Mouse (Mus musculus) hindbrain, embryonic 10.5 days (tissue): Measurements from ENCODE around the gene Hipk2. TPM values are rescaled to one million over a fixed set of nuclear protein-coding genes. Genes with fewer than 3 reads are reported as not detected.

Experiments used
- polyA plus RNA-seq: library from polyadenylated mRNA; unstranded; fragments of >200 nt; fragmentation: Nextera tagmentation; extraction: Ambion mirVana; gene quantifications from 2 replicates; pipeline ENCODE4 v1.2.1, GENCODE M21; 2016

Gene Hipk2
- polyA plus RNA-seq, 1 experiment from 2014 or later: 29.6 TPM

Other genes with a start within 250 kb of the Hipk2 start
- 0.05 and 0.14 TPM in 2 replicates for gene Klrg2, start 238.9 kb downstream of the Hipk2 start, polyA plus RNA-seq
- 1.1 and 1.7 TPM in 2 replicates for gene Clec2l, start 213.1 kb downstream of the Hipk2 start, polyA plus RNA-seq
- 1.1 and 1.9 TPM in 2 replicates for gene Tbxas1, start 761 bp downstream of the Hipk2 start, polyA plus RNA-seq
- 1.6 and 2.1 TPM in 2 replicates for gene Parp12, start 242.2 kb upstream of the Hipk2 start, polyA plus RNA-seq